Mouse (Mus musculus) thymus, adult 2 months (tissue): ENCODE data around the gene Icam5.

ENCODE experiments used
- CTCF ChIP-seq: fragments of 200-500 bp; IDR thresholded peaks from 2 replicates; pipeline ENCODE4 v1.5.1; 2012; ENCODE audit warnings: mild to moderate bottlenecking, control low read depth, low read length, moderate library complexity, borderline replicate concordance; ENCODE audit not compliant: control insufficient read depth, poor library complexity, insufficient read depth; ENCODE audit errors: extremely low read depth
- POLR2A ChIP-seq: fragments of 200-500 bp; IDR thresholded peaks from 2 replicates; pipeline ENCODE4 v1.6.1; 2012; ENCODE audit warnings: mild to moderate bottlenecking, low read length, control low read depth, moderate library complexity; ENCODE audit not compliant: control insufficient read depth, poor library complexity, insufficient read depth; ENCODE audit errors: extremely low read depth

DNA sequence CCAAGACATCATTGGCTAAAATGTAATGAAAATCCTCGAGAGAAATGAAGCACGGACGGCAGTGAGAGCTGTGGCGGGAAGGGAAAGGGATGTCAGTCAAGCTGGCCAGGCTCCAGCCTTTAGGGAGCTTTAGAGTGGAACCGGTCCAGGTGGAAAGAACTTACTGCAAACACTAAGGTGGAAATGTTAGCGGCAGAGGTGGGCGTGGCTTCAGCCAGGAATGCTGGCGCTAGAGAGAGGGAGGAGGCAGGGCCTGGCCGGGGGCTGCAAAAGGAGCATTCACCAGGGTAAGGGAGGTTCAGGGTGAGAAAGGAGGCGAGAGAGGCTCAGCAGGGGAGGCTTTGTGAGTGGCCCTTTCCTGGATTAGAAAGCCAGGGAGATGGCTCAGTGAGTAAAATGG, 41.0 kb upstream of the Icam5 start:
- no peak for TF ChIP-seq POLR2A
- TF ChIP-seq CTCF, result no peak
